10 mouse cellular contexts compared by ENCODE assay signal in the genomic region with DNA sequence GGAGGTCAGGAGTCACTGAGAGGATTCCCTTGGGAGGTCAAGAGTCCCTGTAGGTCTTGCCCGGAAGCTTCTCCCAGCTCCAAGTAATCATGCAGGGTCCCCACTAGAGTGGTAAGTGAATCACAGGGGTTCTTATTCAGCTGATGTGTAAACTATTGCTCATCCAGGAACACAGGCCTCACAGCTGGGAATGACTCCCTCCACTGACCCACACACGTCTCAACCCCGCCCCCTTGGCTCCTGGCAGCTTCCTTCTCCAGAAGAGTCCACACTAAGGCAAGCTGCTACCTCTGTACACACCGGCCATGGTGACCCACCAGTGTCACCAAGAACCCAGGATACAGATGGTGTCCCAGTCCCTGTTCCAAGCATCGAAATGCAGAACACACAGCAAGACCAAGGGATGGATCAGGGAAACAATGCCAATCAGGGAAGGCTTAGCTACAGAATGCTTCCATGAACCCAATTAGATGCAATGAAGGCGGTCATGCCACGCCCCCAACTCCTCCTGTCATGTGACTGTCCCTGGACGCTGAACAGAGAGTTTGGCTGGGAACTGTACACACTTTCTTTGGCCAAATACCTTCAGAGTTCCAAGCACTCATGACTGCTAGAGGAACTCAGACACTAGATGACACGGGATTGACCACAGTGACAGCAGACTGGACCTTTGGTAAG. TPM values are rescaled to one million over a fixed set of nuclear protein-coding genes. Genes with fewer than 3 reads are reported as not detected.
DNase-seq lines count a peak whose midpoint lies in the region; ATAC-seq and TF ChIP-seq lines count a peak whose summit lies in the region.
"Had no signal": no experiment of that assay in that cellular context is flagged by ENCODE, and none has a peak within 500 bp of the region (broad histone marks: within the 10 kb centered on the region; RNA-seq: fewer than 3 reads in every experiment).

No protein-coding gene starts in this region.

- no peak overlapping the region for H3ac ChIP-seq in myocyte (ENCODE audit: control insufficient read depth, insufficient read length)

- no peak for ATAC-seq in forebrain, embryonic 14.5 days
- no peak for ATAC-seq in forebrain, embryonic 13.5 days

- peaks cover 10% of the 10 kb centered on the region for H3K79me2 ChIP-seq in myocyte (ENCODE audit: control insufficient read depth, insufficient read depth)

- H3K9ac ChIP-seq in forebrain, embryonic 14.5 days (ENCODE audit: low read length) = no peak overlapping the region
- H3K9ac ChIP-seq in forebrain, embryonic 13.5 days = no peak overlapping the region
- H3K9ac ChIP-seq: embryonic facial prominence, embryonic 12.5 days; limb, embryonic 15.5 days had no signal

- H3K27ac ChIP-seq in forebrain, embryonic 14.5 days (ENCODE audit: low read depth, low read length) = no peak overlapping the region
- no peak overlapping the region for H3K27ac ChIP-seq in forebrain, embryonic 13.5 days
- H3K27ac ChIP-seq: embryonic facial prominence, embryonic 12.5 days; limb, embryonic 15.5 days had no signal

- H3K9me3 ChIP-seq in forebrain, embryonic 14.5 days (replicated peaks; ENCODE audit: control insufficient read depth, low read length) = no peaks in the 10 kb centered on the region
- H3K9me3 ChIP-seq in forebrain, embryonic 13.5 days (replicated peaks) = no peaks in the 10 kb centered on the region
- no peaks in the 10 kb centered on the region for H3K9me3 ChIP-seq in E14TG2a.4 (ENCODE audit: low read length)
- H3K9me3 ChIP-seq: embryonic facial prominence, embryonic 12.5 days; limb, embryonic 15.5 days had no signal

- peaks cover 10% of the 10 kb centered on the region for H3K36me3 ChIP-seq in forebrain, embryonic 14.5 days (ENCODE audit: control insufficient read depth, insufficient read depth, low read length)
- no peaks in the 10 kb centered on the region for H3K36me3 ChIP-seq in forebrain, embryonic 13.5 days (ENCODE audit: poor library complexity, severe bottlenecking)
- H3K36me3 ChIP-seq in E14TG2a.4 (ENCODE audit: insufficient read depth, low read length) (peaks cover 19% of the 10 kb centered on the region; the same call in 1 of the 2 replicates), myocyte (ENCODE audit: control insufficient read depth, insufficient read depth) (no peaks in the 10 kb centered on the region)

- no peak for TF ChIP-seq POLR2A in myocyte (IDR thresholded peaks at IDR 0.05; ENCODE audit: insufficient read length, low read depth)

- 63% methylated on average over 9 of the region's 9 CpGs for WGBS in forebrain, embryonic 14.5 days
- 60% methylated on average over 9 of the region's 9 CpGs for WGBS in forebrain, embryonic 13.5 days

- no peak overlapping the region for H3K4me2 ChIP-seq in forebrain, embryonic 14.5 days (ENCODE audit: low read length)
- H3K4me2 ChIP-seq in forebrain, embryonic 13.5 days = no peak overlapping the region
- H3K4me2 ChIP-seq in myocyte (ENCODE audit: low read depth) = peak overlapping the region; percentile 7
- H3K4me2 ChIP-seq: embryonic facial prominence, embryonic 12.5 days; limb, embryonic 15.5 days had no signal

- TF ChIP-seq CTCF in E14TG2a.4 (conservative IDR thresholded peaks at IDR 0.05; ENCODE audit: low read length) = no peak

- peaks cover 12% of the 10 kb centered on the region for H3K4me1 ChIP-seq in forebrain, embryonic 14.5 days (ENCODE audit: control insufficient read depth, insufficient read depth, low read length)
- H3K4me1 ChIP-seq in forebrain, embryonic 13.5 days = peaks cover 40% of the 10 kb centered on the region
- H3K4me1 ChIP-seq in E14TG2a.4 (replicated peaks; ENCODE audit: low read depth, low read length) = peaks cover 94% of the 10 kb centered on the region

- peak; percentile 29 for DNase-seq in forebrain, embryonic 14.5 days (ENCODE audit: low spot score)
- DNase-seq in gastrocnemius, adult 8-10 months (ENCODE audit: low spot score in 2 of 2) = peak; percentile 56
- DNase-seq in kidney, postnatal 10 days = peak; percentile 69
- no peak for DNase-seq in layer of hippocampus, adult 9-10 months (ENCODE audit: low spot score)
- no peak for DNase-seq in right cerebral cortex, postnatal 14 days

- H3K4me3 ChIP-seq in forebrain, embryonic 14.5 days (ENCODE audit: low read depth, low read length) = no peak overlapping the region
- no peak overlapping the region for H3K4me3 ChIP-seq in forebrain, embryonic 13.5 days
- H3K4me3 ChIP-seq in E14TG2a.4 (replicated peaks; ENCODE audit: low read length) (peak overlapping the region; percentile 32), myocyte (no peak overlapping the region)
- H3K4me3 ChIP-seq: embryonic facial prominence, embryonic 12.5 days; limb, embryonic 15.5 days had no signal

- H3K27me3 ChIP-seq in forebrain, embryonic 14.5 days (replicated peaks; ENCODE audit: control insufficient read depth, insufficient read depth, low read length) = no peaks in the 10 kb centered on the region
- H3K27me3 ChIP-seq in forebrain, embryonic 13.5 days = no peaks in the 10 kb centered on the region
- no peaks in the 10 kb centered on the region for H3K27me3 ChIP-seq in E14TG2a.4 (ENCODE audit: insufficient read depth, low read length)
- no peaks in the 10 kb centered on the region for H3K27me3 ChIP-seq in myocyte (ENCODE audit: control insufficient read depth, insufficient read depth, insufficient read length)
- H3K27me3 ChIP-seq: embryonic facial prominence, embryonic 12.5 days; limb, embryonic 15.5 days had no signal

TF ChIP-seq in myocyte, 11 proteins besides CTCF, POLR2A, EP300 and RAD21:
- TF ChIP-seq USF1 (IDR thresholded peaks at IDR 0.05; ENCODE audit: low read depth) (peak; percentile 82), MAX (IDR thresholded peaks at IDR 0.05; ENCODE audit: low read depth) (no peak), E2F4 (IDR thresholded peaks at IDR 0.05; ENCODE audit: insufficient read depth) (no peak), SRF (IDR thresholded peaks at IDR 0.05; ENCODE audit: control insufficient read depth, insufficient read length, low read depth) (no peak), CEBPB (IDR thresholded peaks at IDR 0.05; ENCODE audit: insufficient read depth, poor library complexity, severe bottlenecking) (no peak), MYOD1 (IDR thresholded peaks at IDR 0.05; ENCODE audit: control insufficient read depth in 1 of 3, insufficient read length in 2 of 3, low read depth in 2 of 3) (no peak), REST (IDR thresholded peaks at IDR 0.05; ENCODE audit: insufficient read depth, insufficient read length) (no peak)

RNA-seq across cellular contexts. Expression of a gene that starts 18.0 kb away (rescaled TPM):
- 16.0 and 16.6 TPM in 2 replicates for polyA plus RNA-seq in forebrain, embryonic 14.5 days (2014; fragmentation: Nextera tagmentation; extraction: Ambion mirVana)
- polyA plus RNA-seq in forebrain, embryonic 13.5 days (2015; fragmentation: Nextera tagmentation; extraction: Ambion mirVana) = 12.0 and 13.9 TPM in 2 replicates
- total RNA-seq in gastrocnemius, adult 8-10 months (2022) = 1 to 10 TPM; 6.3 to 9.8 (median 6.9) TPM
- polyA plus RNA-seq in myocyte (2012; fragmentation: generic; extraction: Trizol) = 3.4 TPM

RNA-seq across cellular contexts. Expression of a gene that starts 27.8 kb away (rescaled TPM):
- polyA plus RNA-seq in forebrain, embryonic 14.5 days (2014; fragmentation: Nextera tagmentation; extraction: Ambion mirVana) = not detected in 2 replicates
- not detected in 2 replicates for polyA plus RNA-seq in forebrain, embryonic 13.5 days (2015; fragmentation: Nextera tagmentation; extraction: Ambion mirVana)
- not detected for total RNA-seq in gastrocnemius, adult 8-10 months (2022)
- not detected for polyA plus RNA-seq in myocyte (2012; fragmentation: generic; extraction: Trizol)
- polyA plus RNA-seq: embryonic facial prominence, embryonic 12.5 days; limb, embryonic 15.5 days had no signal

Comparison
In these comparisons a context has a peak if more than half of its experiments do, and no peak if none do; other contexts are left out.
1. DNase-seq: peak in forebrain, embryonic 14.5 days (single experiment), gastrocnemius, adult 8-10 months (2 of 2) and kidney, postnatal 10 days (single experiment); none in layer of hippocampus, adult 9-10 months (single experiment) and right cerebral cortex, postnatal 14 days (single experiment).